Mouse (Mus musculus): ENCODE results near the gene Qdpr. TPM values are rescaled to one million over a fixed set of nuclear protein-coding genes. Genes with fewer than 3 reads are reported as not detected.

Qdpr gene
- polyA plus RNA-seq, 1 experiment: 95.1 TPM

GRCm38 (mm10) chr5:45449206-45449605 lies 830 bp downstream of the Qdpr start:
- Histone ChIP-seq H3K9ac (ENCODE audit: low read depth, poor library complexity, severe bottlenecking) (peak overlapping the region; percentile 64), H3K4me1 (ENCODE audit: control insufficient read depth, insufficient read depth, low read length) (peaks cover 2% of the 10 kb centered on the region), H3K27me3 (ENCODE audit: control insufficient read depth, insufficient read depth, low read length, poor library complexity, severe bottlenecking) (no peaks in the 10 kb centered on the region), H3K4me3 (ENCODE audit: low read depth, low read length) (peak overlapping the region; percentile 96), H3K9me3 (replicated peaks; ENCODE audit: control insufficient read depth, insufficient read depth, low read length, poor library complexity, severe bottlenecking) (no peaks in the 10 kb centered on the region), H3K36me3 (ENCODE audit: control insufficient read depth, insufficient read depth, low read length, poor library complexity, severe bottlenecking) (peaks cover 11% of the 10 kb centered on the region), H3K27ac (ENCODE audit: insufficient read depth, low read length) (no peak overlapping the region)
- TF ChIP-seq POLR2A (IDR thresholded peaks at IDR 0.05; ENCODE audit: insufficient read depth, low read length) (no peak), CTCF (IDR thresholded peaks at IDR 0.05; ENCODE audit: low read depth, low read length) (no peak), EP300 (IDR thresholded peaks at IDR 0.05; ENCODE audit: insufficient read depth, low read depth, low read length) (no peak)

DNA sequence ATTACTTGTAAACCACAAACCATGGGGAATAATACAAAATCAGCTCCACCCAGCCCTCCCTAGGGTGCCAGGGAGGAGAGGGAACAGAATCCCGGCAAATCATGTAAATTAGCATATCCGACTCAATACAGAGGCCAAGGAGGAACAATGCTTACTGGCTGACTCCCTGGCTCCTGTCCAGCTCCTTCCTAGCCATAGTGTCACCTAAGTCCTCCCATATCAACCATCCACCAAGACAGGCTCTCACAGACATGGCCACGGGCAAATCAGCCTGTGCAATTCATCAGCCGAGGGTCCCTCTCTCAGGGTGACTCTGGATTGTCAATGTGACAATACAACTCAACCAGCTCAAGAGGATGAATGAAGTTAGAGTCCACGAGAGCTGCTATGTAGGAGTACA lies 1.4 kb downstream of the Qdpr start:
- no peaks in the 10 kb centered on the region for H3K9me3 ChIP-seq (replicated peaks; ENCODE audit: control insufficient read depth, insufficient read depth, low read length, poor library complexity, severe bottlenecking)
- no peaks in the 10 kb centered on the region for H3K27me3 ChIP-seq (ENCODE audit: control insufficient read depth, insufficient read depth, low read length, poor library complexity, severe bottlenecking)
- H3K9ac ChIP-seq (ENCODE audit: low read depth, poor library complexity, severe bottlenecking): peak overlapping the region; percentile 64
- no peak overlapping the region for H3K27ac ChIP-seq (ENCODE audit: insufficient read depth, low read length)
- H3K4me3 ChIP-seq (ENCODE audit: low read depth, low read length): peak overlapping the region; percentile 96; the same call in 1 of the 2 replicates
- H3K4me1 ChIP-seq (ENCODE audit: control insufficient read depth, insufficient read depth, low read length): peaks cover 2% of the 10 kb centered on the region
- no peak for TF ChIP-seq EP300 (IDR thresholded peaks at IDR 0.05; ENCODE audit: insufficient read depth, low read depth, low read length)
- peaks cover 14% of the 10 kb centered on the region for H3K36me3 ChIP-seq (ENCODE audit: control insufficient read depth, insufficient read depth, low read length, poor library complexity, severe bottlenecking)

- no peaks in the 10 kb centered on the region for H3K27me3 ChIP-seq (ENCODE audit: control insufficient read depth, insufficient read depth, low read length, poor library complexity, severe bottlenecking)
- H3K9me3 ChIP-seq (replicated peaks; ENCODE audit: control insufficient read depth, insufficient read depth, low read length, poor library complexity, severe bottlenecking): no peaks in the 10 kb centered on the region
- peaks cover 29% of the 10 kb centered on the region for H3K36me3 ChIP-seq (ENCODE audit: control insufficient read depth, insufficient read depth, low read length, poor library complexity, severe bottlenecking)
- no peak overlapping the region for H3K9ac ChIP-seq (ENCODE audit: low read depth, poor library complexity, severe bottlenecking)
- no peak overlapping the region for H3K4me3 ChIP-seq (ENCODE audit: low read depth, low read length)
- no peak overlapping the region for H3K27ac ChIP-seq (ENCODE audit: insufficient read depth, low read length)
- peaks cover 2% of the 10 kb centered on the region for H3K4me1 ChIP-seq (ENCODE audit: control insufficient read depth, insufficient read depth, low read length)
- TF ChIP-seq CTCF (IDR thresholded peaks at IDR 0.05; ENCODE audit: low read depth, low read length) (no peak), EP300 (IDR thresholded peaks at IDR 0.05; ENCODE audit: insufficient read depth, low read depth, low read length) (no peak), POLR2A (IDR thresholded peaks at IDR 0.05; ENCODE audit: insufficient read depth, low read length) (no peak)
Observed at GRCm38 (mm10) chr5:45444130-45444832, 5.8 kb downstream of the Qdpr start.

GRCm38 (mm10) chr5:45441745-45442144 lies 8.3 kb downstream of the Qdpr start:
- Histone ChIP-seq H3K36me3 (ENCODE audit: control insufficient read depth, insufficient read depth, low read length, poor library complexity, severe bottlenecking) (peaks cover 34% of the 10 kb centered on the region), H3K27me3 (ENCODE audit: control insufficient read depth, insufficient read depth, low read length, poor library complexity, severe bottlenecking) (no peaks in the 10 kb centered on the region), H3K27ac (ENCODE audit: insufficient read depth, low read length) (no peak overlapping the region), H3K4me1 (ENCODE audit: control insufficient read depth, insufficient read depth, low read length) (no peaks in the 10 kb centered on the region), H3K4me3 (ENCODE audit: low read depth, low read length) (no peak overlapping the region), H3K9ac (ENCODE audit: low read depth, poor library complexity, severe bottlenecking) (no peak overlapping the region), H3K9me3 (replicated peaks; ENCODE audit: control insufficient read depth, insufficient read depth, low read length, poor library complexity, severe bottlenecking) (no peaks in the 10 kb centered on the region)
- TF ChIP-seq CTCF (IDR thresholded peaks at IDR 0.05; ENCODE audit: low read depth, low read length) (no peak), EP300 (IDR thresholded peaks at IDR 0.05; ENCODE audit: insufficient read depth, low read depth, low read length) (no peak), POLR2A (IDR thresholded peaks at IDR 0.05; ENCODE audit: insufficient read depth, low read length) (no peak)

DNA sequence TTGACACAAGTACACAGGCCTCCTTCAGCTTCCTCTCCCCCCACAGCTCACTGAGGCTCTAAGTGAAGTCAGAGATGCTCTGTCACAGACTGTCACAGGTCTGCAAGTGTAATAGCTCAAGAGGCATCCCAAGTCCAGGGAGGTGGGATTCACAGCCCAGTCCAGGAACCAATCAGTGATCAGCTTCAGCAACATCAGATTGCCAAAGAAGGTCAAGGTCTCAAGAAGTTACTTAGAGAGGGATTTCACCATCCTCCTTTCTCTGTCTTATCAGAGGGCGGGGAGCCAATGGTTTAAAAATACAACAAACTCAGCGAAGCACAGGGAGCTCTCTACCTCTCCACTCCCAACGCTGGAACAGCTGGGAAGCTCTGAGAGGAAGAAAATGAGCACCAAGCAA lies 8.9 kb downstream of the Qdpr start:
- TF ChIP-seq CTCF (IDR thresholded peaks at IDR 0.05; ENCODE audit: low read depth, low read length) (no peak), EP300 (IDR thresholded peaks at IDR 0.05; ENCODE audit: insufficient read depth, low read depth, low read length) (no peak), POLR2A (IDR thresholded peaks at IDR 0.05; ENCODE audit: insufficient read depth, low read length) (no peak)
- Histone ChIP-seq H3K36me3 (ENCODE audit: control insufficient read depth, insufficient read depth, low read length, poor library complexity, severe bottlenecking) (peaks cover 33% of the 10 kb centered on the region), H3K9ac (ENCODE audit: low read depth, poor library complexity, severe bottlenecking) (no peak overlapping the region), H3K27me3 (ENCODE audit: control insufficient read depth, insufficient read depth, low read length, poor library complexity, severe bottlenecking) (no peaks in the 10 kb centered on the region), H3K4me1 (ENCODE audit: control insufficient read depth, insufficient read depth, low read length) (no peaks in the 10 kb centered on the region), H3K27ac (ENCODE audit: insufficient read depth, low read length) (no peak overlapping the region), H3K4me3 (ENCODE audit: low read depth, low read length) (no peak overlapping the region), H3K9me3 (replicated peaks; ENCODE audit: control insufficient read depth, insufficient read depth, low read length, poor library complexity, severe bottlenecking) (no peaks in the 10 kb centered on the region)

- Histone ChIP-seq H3K27ac (ENCODE audit: insufficient read depth, low read length) (no peak overlapping the region), H3K4me1 (ENCODE audit: control insufficient read depth, insufficient read depth, low read length) (no peaks in the 10 kb centered on the region), H3K36me3 (ENCODE audit: control insufficient read depth, insufficient read depth, low read length, poor library complexity, severe bottlenecking) (peaks cover 31% of the 10 kb centered on the region), H3K9ac (ENCODE audit: low read depth, poor library complexity, severe bottlenecking) (no peak overlapping the region), H3K4me3 (ENCODE audit: low read depth, low read length) (no peak overlapping the region), H3K27me3 (ENCODE audit: control insufficient read depth, insufficient read depth, low read length, poor library complexity, severe bottlenecking) (no peaks in the 10 kb centered on the region), H3K9me3 (replicated peaks; ENCODE audit: control insufficient read depth, insufficient read depth, low read length, poor library complexity, severe bottlenecking) (no peaks in the 10 kb centered on the region)
- no peak for TF ChIP-seq POLR2A (IDR thresholded peaks at IDR 0.05; ENCODE audit: insufficient read depth, low read length)
- no peak for TF ChIP-seq EP300 (IDR thresholded peaks at IDR 0.05; ENCODE audit: insufficient read depth, low read depth, low read length)
- no peak for TF ChIP-seq CTCF (IDR thresholded peaks at IDR 0.05; ENCODE audit: low read depth, low read length)
Observed at GRCm38 (mm10) chr5:45438301-45438700, 11.7 kb downstream of the Qdpr start.
